Mouse (Mus musculus): Measurements from ENCODE around the gene Fam155a.

GRCm38 (mm10) chr8:9776818-9777217 is 5.9 kb upstream of the Fam155a start:
- no peak for TF ChIP-seq POLR2A (IDR thresholded peaks at IDR 0.05; ENCODE audit: low read depth, low read length)
- TF ChIP-seq CTCF (IDR thresholded peaks at IDR 0.05; ENCODE audit: extremely low read depth, insufficient read length, insufficient replicate concordance, low read depth, low read length), result no peak
